Mouse (Mus musculus): ENCODE data around the gene Ezh1.

Ezh1 gene

GRCm38 (mm10) chr11:101182771-101183517, 43.3 kb downstream of the Ezh1 start:
- TF ChIP-seq GATA4 (IDR thresholded peaks at IDR 0.05; ENCODE audit: insufficient replicate concordance, low read length): no peak

GRCm38 (mm10) chr11:101181961-101182360, 44.3 kb downstream of the Ezh1 start:
- TF ChIP-seq GATA4 (IDR thresholded peaks at IDR 0.05; ENCODE audit: insufficient replicate concordance, low read length): no peak

DNA sequence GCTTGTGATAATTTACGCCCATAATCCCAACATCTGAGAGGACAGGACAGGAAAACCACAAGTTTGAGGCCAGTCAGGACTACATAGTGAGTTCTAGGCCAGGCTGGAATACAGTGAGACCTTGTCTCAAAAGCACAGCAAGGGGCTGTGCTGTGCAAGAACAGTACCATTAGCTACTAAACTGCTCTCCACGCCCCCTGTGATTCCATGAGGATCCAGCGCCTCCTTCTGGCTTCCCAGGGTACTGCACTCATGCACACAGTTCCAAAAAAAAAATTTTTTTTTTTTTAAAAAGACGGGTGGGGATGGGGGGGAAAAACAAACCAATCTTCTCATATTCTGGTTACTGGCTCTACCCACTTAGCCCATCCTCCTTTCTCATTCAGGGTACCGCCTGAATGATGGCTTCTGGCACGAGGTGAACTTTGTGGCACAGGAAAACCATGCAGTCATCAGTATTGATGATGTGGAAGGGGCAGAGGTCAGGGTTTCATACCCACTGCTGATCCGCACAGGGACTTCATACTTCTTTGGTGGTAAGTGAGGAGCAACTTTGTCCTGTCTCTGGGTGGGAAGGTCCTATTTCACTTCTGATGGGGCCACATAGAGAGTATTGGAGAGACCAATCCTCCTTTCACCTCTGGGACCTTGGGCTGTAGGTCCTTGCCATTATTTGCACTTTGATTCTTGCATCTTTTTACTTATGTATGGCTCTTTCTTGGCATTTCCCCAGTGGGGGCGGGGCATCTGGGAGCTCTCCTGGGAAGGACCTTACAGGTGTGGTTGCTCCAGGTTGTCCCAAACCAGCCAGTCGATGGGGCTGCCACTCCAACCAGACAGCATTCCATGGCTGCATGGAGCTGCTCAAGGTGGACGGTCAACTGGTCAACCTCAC, 45.2 kb downstream of the Ezh1 start:
- no peak for TF ChIP-seq GATA4 (IDR thresholded peaks at IDR 0.05; ENCODE audit: insufficient replicate concordance, low read length)

- TF ChIP-seq GATA4 (IDR thresholded peaks at IDR 0.05; ENCODE audit: insufficient replicate concordance, low read length): no peak
These were observed 46.0 kb downstream of the Ezh1 start for GRCm38 (mm10) chr11:101180261-101180660.

DNA sequence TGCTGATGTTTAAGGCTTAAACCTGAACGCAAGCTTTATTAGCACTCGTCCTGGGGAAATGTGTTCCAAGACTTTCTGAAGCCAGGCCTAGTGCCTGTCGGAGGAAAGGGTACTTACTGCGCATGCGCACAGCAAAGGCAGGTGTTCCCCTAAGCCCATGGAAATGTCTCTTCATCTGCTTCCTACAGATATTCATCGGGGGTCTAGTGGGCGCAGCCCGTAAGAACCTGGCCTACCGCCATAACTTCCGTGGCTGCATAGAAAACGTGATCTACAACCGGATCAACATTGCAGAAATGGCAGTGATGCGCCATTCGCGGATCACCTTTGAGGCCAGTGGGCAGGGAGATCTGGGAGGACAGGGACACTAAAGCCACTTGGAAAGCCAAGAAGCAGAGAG, 47.0 kb downstream of the Ezh1 start:
- no peak for TF ChIP-seq GATA4 (IDR thresholded peaks at IDR 0.05; ENCODE audit: insufficient replicate concordance, low read length)

GRCm38 (mm10) chr11:101178061-101179058, 47.9 kb downstream of the Ezh1 start:
- no peak for TF ChIP-seq GATA4 (IDR thresholded peaks at IDR 0.05; ENCODE audit: insufficient replicate concordance, low read length)

- no peak for TF ChIP-seq GATA4 (IDR thresholded peaks at IDR 0.05; ENCODE audit: insufficient replicate concordance, low read length)
These were observed 49.1 kb downstream of the Ezh1 start for GRCm38 (mm10) chr11:101176933-101177773.

- TF ChIP-seq GATA4 (IDR thresholded peaks at IDR 0.05; ENCODE audit: insufficient replicate concordance, low read length): no peak
These were observed 50.1 kb downstream of the Ezh1 start for GRCm38 (mm10) chr11:101176117-101176691.

- TF ChIP-seq GATA4 (IDR thresholded peaks at IDR 0.05; ENCODE audit: insufficient replicate concordance, low read length): no peak
These were observed 50.6 kb downstream of the Ezh1 start for GRCm38 (mm10) chr11:101175636-101176116.

DNA sequence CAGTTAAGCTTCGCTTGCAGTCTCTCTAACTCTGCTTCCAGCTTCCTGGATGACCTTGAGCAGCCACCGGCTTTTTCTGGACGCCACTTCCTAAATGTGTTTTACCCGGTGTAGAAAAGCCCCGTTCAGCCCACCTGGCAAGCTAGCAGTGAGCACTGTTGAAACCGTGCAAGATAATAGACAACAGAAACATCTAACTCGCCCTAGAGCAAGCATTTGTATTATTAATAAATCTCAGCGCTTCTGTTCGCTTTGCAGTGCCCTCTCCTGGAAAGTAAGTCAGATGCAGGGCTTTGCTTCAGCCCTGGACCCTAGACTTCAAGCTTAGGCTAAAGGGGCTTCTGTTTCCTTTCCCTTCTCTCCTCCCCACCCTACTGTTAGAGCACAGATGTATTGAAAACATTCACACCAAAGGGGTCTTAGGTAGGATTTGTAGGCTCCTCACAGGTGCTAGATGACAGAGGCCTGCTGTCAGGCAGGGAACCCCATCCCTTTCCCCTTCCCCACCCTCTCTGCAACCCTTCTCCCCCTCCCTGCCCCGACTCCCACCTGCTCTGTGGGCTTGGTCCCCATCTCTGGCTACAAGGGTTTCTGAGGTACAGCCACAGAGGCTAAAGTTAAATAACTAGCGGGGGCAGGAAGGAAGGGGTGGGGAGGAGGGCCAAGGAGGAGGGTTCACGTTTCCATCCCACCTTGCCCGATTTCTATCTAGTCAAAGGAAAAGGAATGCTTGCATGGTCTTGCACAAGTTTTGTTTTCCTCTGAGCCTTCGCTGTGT, 51.2 kb downstream of the Ezh1 start, which contains the start of gene Ccr10:
Ccr10 (minus strand) TSS at position 593 of the 778 bp plus-strand sequence.
- TF ChIP-seq GATA4 (IDR thresholded peaks at IDR 0.05; ENCODE audit: insufficient replicate concordance, low read length): no peak

DNA sequence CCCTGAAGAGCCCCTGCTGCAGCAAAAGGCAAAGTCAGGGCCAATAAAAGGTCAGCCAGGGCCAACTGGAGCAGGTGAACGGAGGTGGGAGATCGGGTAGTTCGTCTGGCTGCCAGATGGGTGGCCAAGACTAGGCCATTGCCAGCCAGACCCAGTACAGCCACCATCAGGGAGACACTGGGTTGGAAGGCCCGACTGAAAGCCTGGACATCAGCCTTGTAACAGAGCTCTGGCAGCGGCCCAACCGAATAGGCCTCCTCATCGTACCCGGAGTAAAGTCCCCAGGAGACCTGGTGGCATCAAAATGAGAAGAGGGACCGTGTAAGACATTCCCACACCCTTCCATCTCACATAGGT, 51.9 kb downstream of the Ezh1 start:
- TF ChIP-seq GATA4 (IDR thresholded peaks at IDR 0.05; ENCODE audit: insufficient replicate concordance, low read length): no peak

GRCm38 (mm10) chr11:101173631-101174388, 52.5 kb downstream of the Ezh1 start:
- TF ChIP-seq GATA4 (IDR thresholded peaks at IDR 0.05; ENCODE audit: insufficient replicate concordance, low read length): no peak; the same call in 1 of the 2 replicates

Measured in liver, adult (tissue).